Mouse (Mus musculus) MEL (cell line): Measurements from ENCODE around the gene Megf6. TPM values are rescaled to one million over a fixed set of nuclear protein-coding genes. Genes with fewer than 3 reads are reported as not detected.
A peak's percentile ranks its signal among the peaks of the same experiment; 100 is the strongest.

ENCODE experiments used
- DNase-seq: peaks from one replicate; pipeline ENCODE4 v3.0.0; 2011; ENCODE audit warnings: low read depth, low spot score
- H3K27ac ChIP-seq: 2 replicates; pipeline ENCODE4 v1.5.1; 2012; ENCODE audit warnings: low read depth, mild to moderate bottlenecking, control low read depth, low read length, moderate library complexity; ENCODE audit not compliant: control insufficient read depth
- H3K27me3 ChIP-seq, 2 experiments: fragments of 150-350 bp in 1 of 2; sonication (generic) in 1 of 2; 2 replicates each; pipeline ENCODE4 v1.6.1; 2012; ENCODE audit warnings: low read length in 2 of 2, mild to moderate bottlenecking in 2 of 2, improper control_type of control experiment in 1 of 2, moderate library complexity in 1 of 2; ENCODE audit not compliant: insufficient read depth in 2 of 2, control insufficient read depth in 1 of 2
- H3K36me3 ChIP-seq, 2 experiments: 2 replicates each; pipeline ENCODE4 v1.6.1; 2012 to 2014; ENCODE audit warnings: low read length in 2 of 2, improper control_type of control experiment in 1 of 2, inconsistent platforms in 1 of 2, mild to moderate bottlenecking in 1 of 2; ENCODE audit not compliant: insufficient read depth in 2 of 2, control insufficient read depth in 1 of 2
- H3K4me1 ChIP-seq, 2 experiments: fragments of 150-350 bp in 1 of 2; sonication (generic) in 1 of 2; 2 replicates each; pipeline ENCODE4 v1.6.1; 2012; ENCODE audit warnings: low read length in 2 of 2, improper control_type of control experiment in 1 of 2, mild to moderate bottlenecking in 1 of 2; ENCODE audit not compliant: insufficient read depth in 2 of 2, control insufficient read depth in 1 of 2
- H3K4me3 ChIP-seq, 2 experiments: fragments of 150-350 bp in 1 of 2; sonication (generic) in 1 of 2; 2 replicates each; pipeline ENCODE4 v1.5.1; 2012; ENCODE audit warnings: low read depth in 2 of 2, low read length in 2 of 2, mild to moderate bottlenecking in 2 of 2, moderate library complexity in 2 of 2, control low read depth in 1 of 2, improper control_type of control experiment in 1 of 2; ENCODE audit not compliant: control insufficient read depth in 1 of 2, insufficient read depth in 1 of 2
- H3K79me2 ChIP-seq: 2 replicates; pipeline ENCODE4 v1.6.1; 2012; ENCODE audit warnings: mild to moderate bottlenecking, low read length, moderate library complexity; ENCODE audit not compliant: control insufficient read depth, poor library complexity, insufficient read depth
- H3K9ac ChIP-seq: 2 replicates; pipeline ENCODE4 v1.6.1; 2012; ENCODE audit warnings: low read depth, mild to moderate bottlenecking, control low read depth, low read length, moderate library complexity; ENCODE audit not compliant: control insufficient read depth, poor library complexity, severe bottlenecking
- H3K9me3 ChIP-seq: fragments of 150-350 bp; sonication (generic); replicated peaks from 2 replicates; pipeline ENCODE4 v1.6.1; 2012; ENCODE audit warnings: mild to moderate bottlenecking, low read length, improper control_type of control experiment, moderate library complexity; ENCODE audit not compliant: insufficient read depth
- ELF1 ChIP-seq: IDR thresholded peaks from 2 replicates; pipeline ENCODE4 v1.6.1; 2014; ENCODE audit warnings: low read depth, mild to moderate bottlenecking, inconsistent platforms, low read length, improper control_type of control experiment, moderate library complexity
- HCFC1 ChIP-seq: IDR thresholded peaks from 2 replicates; pipeline ENCODE4 v1.6.1; 2012; ENCODE audit warnings: low read depth, mild to moderate bottlenecking, inconsistent platforms, low read length, improper control_type of control experiment, moderate library complexity
- KAT2A ChIP-seq: conservative IDR thresholded peaks from 2 replicates; pipeline ENCODE4 v1.6.1; 2012; ENCODE audit warnings: low read depth, low read length, improper control_type of control experiment, inconsistent platforms
- MAZ ChIP-seq: IDR thresholded peaks from 2 replicates; pipeline ENCODE4 v1.6.1; 2012; ENCODE audit warnings: low read depth, mild to moderate bottlenecking, inconsistent platforms, low read length, improper control_type of control experiment
- MEF2A ChIP-seq: IDR thresholded peaks from 2 replicates; pipeline ENCODE4 v1.6.1; 2014; ENCODE audit warnings: low read depth, mild to moderate bottlenecking, inconsistent platforms, low read length, improper control_type of control experiment; ENCODE audit not compliant: poor library complexity, insufficient replicate concordance, severe bottlenecking; ENCODE audit errors: extremely low read depth
- MXI1 ChIP-seq: IDR thresholded peaks from 2 replicates; pipeline ENCODE4 v1.6.1; 2011; ENCODE audit warnings: mild to moderate bottlenecking, low read depth, low read length, improper control_type of control experiment
- MYC ChIP-seq: IDR thresholded peaks from 2 replicates; pipeline ENCODE4 v1.6.1; 2011; ENCODE audit warnings: low read depth, mild to moderate bottlenecking, low read length, improper control_type of control experiment, moderate library complexity
- NELFE ChIP-seq: IDR thresholded peaks from 2 replicates; pipeline ENCODE4 v1.6.1; 2011; ENCODE audit warnings: low read depth, low read length, improper control_type of control experiment
- POLR2A ChIP-seq, 2 experiments: IDR thresholded peaks; 2 replicates each; pipeline ENCODE4 v1.6.1; 2011 to 2012; ENCODE audit warnings: low read length in 2 of 2, mild to moderate bottlenecking in 2 of 2, control low read depth in 1 of 2, improper control_type of control experiment in 1 of 2, low read depth in 1 of 2, moderate library complexity in 1 of 2; ENCODE audit not compliant: control insufficient read depth in 1 of 2, insufficient read depth in 1 of 2, poor library complexity in 1 of 2
- POLR2AphosphoS2 ChIP-seq: IDR thresholded peaks from 2 replicates; pipeline ENCODE4 v1.6.1; 2011; ENCODE audit warnings: low read length, improper control_type of control experiment
- SIN3A ChIP-seq: IDR thresholded peaks from 2 replicates; pipeline ENCODE4 v1.6.1; 2012; ENCODE audit warnings: low read length, improper control_type of control experiment, inconsistent platforms
- TAL1 ChIP-seq: IDR thresholded peaks from 2 replicates; pipeline ENCODE4 v1.6.1; 2012; ENCODE audit warnings: mild to moderate bottlenecking, inconsistent platforms, low read length, moderate library complexity, mixed read lengths
- TBP ChIP-seq: IDR thresholded peaks from 2 replicates; pipeline ENCODE4 v1.8.0; 2011; ENCODE audit warnings: low read depth, low read length, improper control_type of control experiment
- TCF12 ChIP-seq: IDR thresholded peaks from 2 replicates; pipeline ENCODE4 v1.6.1; 2014; ENCODE audit warnings: low read depth, mild to moderate bottlenecking, inconsistent platforms, low read length, improper control_type of control experiment, moderate library complexity
- USF1 ChIP-seq: IDR thresholded peaks from 2 replicates; pipeline ENCODE4 v1.6.1; 2014; ENCODE audit warnings: low read depth, mild to moderate bottlenecking, inconsistent platforms, low read length, improper control_type of control experiment, moderate library complexity
- polyA plus RNA-seq, 2 experiments: library from polyadenylated mRNA; stranded (reverse) in 1 of 2; unstranded in 1 of 2; fragments of >175 nt in 1 of 2; fragments of >200 nt in 1 of 2; gene quantifications; 2 replicates each; pipeline versions ENCODE4 v1.2.1 to v1.2.4; 2012; ENCODE audit warnings: low replicate concordance in 2 of 2, low read depth in 1 of 2; ENCODE audit not compliant: insufficient read length in 2 of 2, insufficient read depth in 1 of 2, missing spikeins in 1 of 2
- total RNA-seq: library from RNA; depleted of rRNA; stranded (reverse); fragments of 300-350 nt; gene quantifications from 2 replicates; pipeline ENCODE4 v1.2.3, GENCODE M21; 2012

Gene Megf6
- total and polyA plus RNA-seq, 3 experiments: 0.07 to 0.12 TPM; not detected in 1

DNA sequence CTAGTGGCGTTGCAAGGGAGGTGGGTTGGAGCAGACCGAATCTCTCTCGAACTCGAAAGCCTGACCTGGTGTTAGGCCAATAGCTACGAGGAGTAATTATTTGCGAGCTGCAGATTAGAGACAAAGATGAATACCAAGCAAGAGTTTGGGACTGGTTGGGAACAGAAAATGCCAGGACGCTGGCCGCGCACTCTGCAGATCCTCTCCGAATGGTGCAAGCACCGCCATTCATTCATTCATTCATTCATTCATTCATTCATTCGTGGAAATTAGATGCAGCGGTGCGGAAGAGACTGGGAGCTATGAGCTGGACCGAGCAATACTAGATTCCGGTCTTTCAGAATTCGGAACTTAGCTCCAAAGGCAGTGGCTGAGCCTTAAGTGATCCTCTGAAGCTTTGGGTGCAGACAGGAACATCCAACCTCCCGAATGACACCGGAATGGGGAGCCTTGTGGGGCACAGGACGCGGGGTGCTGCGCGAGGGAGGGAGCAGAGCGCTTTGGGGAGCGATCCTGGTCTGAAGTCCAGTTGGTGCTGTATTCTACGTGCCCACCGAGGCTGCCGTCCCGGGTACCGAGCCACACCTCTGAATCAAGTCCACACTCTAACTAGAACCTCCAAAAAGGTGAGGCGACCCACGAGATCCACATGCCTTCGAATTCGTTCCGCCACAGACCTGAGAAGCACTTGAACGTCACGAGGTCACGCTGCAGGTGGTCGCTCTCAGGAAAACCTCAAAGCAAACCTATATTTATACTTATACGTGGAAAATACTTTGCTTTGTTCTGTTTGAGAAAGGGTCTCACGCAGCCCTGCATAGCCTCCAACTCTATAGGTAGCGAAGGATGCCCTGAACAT lies 29.3 kb upstream of the Megf6 start:
- Histone ChIP-seq H3K9ac (no peak overlapping the region), H3K27ac (no peak overlapping the region), H3K27me3 (no peaks in the 10 kb centered on the region), H3K36me3 (peaks cover 0 to 5% of the 10 kb centered on the region in 2 experiments; a peak in 2 of 4 replicates), H3K4me1 (peaks cover 0 to 4% of the 10 kb centered on the region in 2 experiments; a peak in 3 of 4 replicates), H3K79me2 (peaks cover 14% of the 10 kb centered on the region)
- TF ChIP-seq USF1: no peak
- no peak for TF ChIP-seq TBP
- no peak for TF ChIP-seq MYC
- TF ChIP-seq MEF2A: no peak
- TF ChIP-seq, all 39 proteins: peak for 0
- no peaks in the 10 kb centered on the region for H3K9me3 ChIP-seq
- DNase-seq: no peak
- H3K4me3 ChIP-seq: no peak overlapping the region

DNA sequence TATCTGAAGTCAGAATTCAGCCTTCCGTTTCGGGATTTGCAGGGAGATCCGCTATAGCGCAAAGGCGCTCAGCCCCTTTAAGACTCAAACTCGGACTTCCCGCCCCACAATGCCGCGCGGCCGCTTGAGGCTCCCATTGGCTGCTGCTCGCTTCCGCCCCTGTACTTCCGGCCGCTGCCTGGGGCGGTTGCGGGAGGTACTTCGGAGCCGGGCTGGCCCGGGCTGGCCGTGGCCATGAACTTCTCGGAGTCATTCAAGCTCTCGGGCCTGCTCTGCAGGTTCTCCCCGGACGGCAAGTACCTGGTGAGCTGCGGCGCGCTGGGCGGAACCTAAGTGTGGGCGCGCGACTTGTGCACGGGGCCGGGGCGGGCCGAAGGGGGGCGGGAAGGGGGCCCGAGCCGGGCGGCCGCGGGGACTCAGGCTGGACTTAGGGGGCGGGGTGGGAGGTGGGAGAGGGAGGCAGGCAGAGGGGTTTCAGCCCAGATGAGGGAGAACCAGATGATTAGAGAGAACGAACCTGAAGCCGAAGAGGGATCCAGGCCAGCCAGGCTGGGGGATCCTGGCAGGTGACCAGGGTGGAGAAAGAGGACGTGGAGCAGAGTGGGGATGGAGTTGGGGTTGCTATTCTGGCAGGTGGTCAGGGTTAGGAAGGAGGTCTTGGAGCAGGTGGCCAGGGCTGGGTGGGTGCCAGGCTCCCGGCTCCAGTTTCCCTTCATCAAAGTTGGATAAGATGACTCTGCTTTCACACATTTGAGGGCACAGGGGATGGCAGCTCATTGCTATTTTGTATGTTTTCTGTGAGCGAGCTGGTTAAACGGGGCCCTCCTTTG lies 28.1 kb upstream of the Megf6 start, which contains the start of gene Wrap73:
Gene Wrap73, plus strand, starts transcription at position 162 of the 830 bp plus-strand sequence.
- Histone ChIP-seq H3K9ac (peak within 1 kb of the TSS; percentile 92), H3K9me3 (no peaks in the 10 kb centered on the region), H3K79me2 (peaks cover 14% of the 10 kb centered on the region), H3K36me3 (peaks cover 0 to 5% of the 10 kb centered on the region in 2 experiments; a peak in 2 of 4 replicates), H3K27me3 (no peaks in the 10 kb centered on the region)
- peak; percentile 47; the same call in 1 of the 2 replicates for TF ChIP-seq MAZ
- 0 out of 2 replicates have a peak, but pooled peaks have one; percentile 25 for TF ChIP-seq TCF12
- TF ChIP-seq POLR2AphosphoS2: peak; percentile 57; the same call in 1 of the 2 replicates
- TF ChIP-seq TAL1: no peak
- TF ChIP-seq USF1: no peak
- peak; percentile 45 to 74; a peak in 2 of 4 replicates for TF ChIP-seq POLR2A (IDR thresholded peaks at IDR 0.05; ENCODE audit: control insufficient read depth in 1 of 2, insufficient read depth in 1 of 2, low read depth in 1 of 2, low read length in 2 of 2, poor library complexity in 1 of 2)
- no peak for TF ChIP-seq TBP
- TF ChIP-seq NELFE: peak; percentile 73
- TF ChIP-seq HCFC1: peak; percentile 96
- TF ChIP-seq MXI1: peak; percentile 57
- peak; percentile 75; the same call in 1 of the 2 replicates for TF ChIP-seq KAT2A
- TF ChIP-seq ELF1: peak; percentile 85
- peak; percentile 93 for TF ChIP-seq SIN3A
- TF ChIP-seq, all 39 proteins: peak for 10
- Histone ChIP-seq H3K4me3 (peak within 1 kb of the TSS; percentile 73 to 82), H3K27ac (no peak within 1 kb of the TSS), H3K4me1 (peaks cover 0 to 4% of the 10 kb centered on the region in 2 experiments; a peak in 3 of 4 replicates)
- peak; percentile 93 for DNase-seq
